8 mouse cellular contexts compared by ENCODE assay signal in the genomic region with DNA sequence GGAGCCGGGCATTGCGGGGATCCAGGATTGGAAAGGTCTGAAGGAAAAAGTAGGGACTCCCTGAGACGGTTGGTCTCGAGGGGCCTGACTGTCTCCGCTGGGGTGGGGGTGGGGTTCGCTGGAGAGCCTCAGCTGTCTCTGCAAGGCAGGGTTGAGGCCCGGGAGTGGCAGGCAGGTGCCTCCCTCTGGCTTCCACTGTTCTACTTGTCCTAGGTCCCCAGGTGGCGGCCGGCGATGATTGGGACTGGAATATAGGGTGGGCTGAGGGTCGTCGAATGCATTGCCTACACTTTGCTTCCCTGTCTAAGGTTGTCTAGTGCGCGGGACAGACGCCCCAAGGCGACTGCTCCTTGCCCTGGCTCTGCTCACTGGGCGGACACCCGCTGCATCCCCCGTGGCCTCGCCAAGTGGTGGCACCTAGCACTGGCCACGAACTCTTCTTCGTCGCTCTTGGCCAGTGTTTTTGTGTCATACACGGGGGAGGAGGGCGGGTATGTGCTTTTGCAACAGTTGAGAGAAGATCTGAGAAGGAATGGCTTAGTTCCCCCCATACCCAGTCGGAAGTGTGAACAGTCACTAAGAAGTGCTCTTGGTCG. TPM values are rescaled to one million over a fixed set of nuclear protein-coding genes. Genes with fewer than 3 reads are reported as not detected.
A peak's percentile ranks its signal among the peaks of the same experiment; 100 is the strongest.
DNase-seq lines count a peak whose midpoint lies in the region; ATAC-seq and TF ChIP-seq lines count a peak whose summit lies in the region.

No protein-coding gene starts in this region.

- no peak for DNase-seq in heart, adult 8-10 months (ENCODE audit: low spot score)
- peak; percentile 2 to 6 for DNase-seq in CD8-positive naive resting alpha-beta T cell, adult 2 months (ENCODE audit: low read depth in 2 of 2, low spot score in 2 of 2)
- DNase-seq in heart, postnatal 0 days (ENCODE audit: low spot score): no peak
- DNase-seq in liver, embryonic 13.5 days: no peak
- DNase-seq in layer of hippocampus, postnatal 36 days: no peak

- 26% methylated on average over 27 of the region's 27 CpGs for WGBS in heart, embryonic 11.5 days (ENCODE audit: insufficient replicate concordance)
- WGBS in heart, postnatal 0 days: 21% methylated on average over 27 of the region's 27 CpGs
- 13% methylated on average over 27 of the region's 27 CpGs for WGBS in liver, embryonic 13.5 days (ENCODE audit: insufficient replicate concordance)
- 19% methylated on average over 27 of the region's 27 CpGs for WGBS in neural tube, embryonic 12.5 days

- H3K4me3 ChIP-seq in heart, embryonic 11.5 days (ENCODE audit: low read depth, low read length): peak overlapping the region; percentile 53
- peak overlapping the region; percentile 63 for H3K4me3 ChIP-seq in heart, postnatal 0 days (ENCODE audit: low read depth, low read length)
- peak overlapping the region; percentile 62 for H3K4me3 ChIP-seq in liver, embryonic 13.5 days (replicated peaks)
- H3K4me3 ChIP-seq in neural tube, embryonic 12.5 days: peak overlapping the region; percentile 43

- peak overlapping the region; percentile 59; the same call in 1 of the 2 replicates for H3K9ac ChIP-seq in heart, embryonic 11.5 days (ENCODE audit: low read depth, low read length)
- H3K9ac ChIP-seq in heart, postnatal 0 days (replicated peaks; ENCODE audit: low read depth, low read length): peak overlapping the region; percentile 55
- H3K9ac ChIP-seq in liver, embryonic 13.5 days: peak overlapping the region; percentile 64
- H3K9ac ChIP-seq in neural tube, embryonic 12.5 days: 0 out of 2 replicates have a peak overlapping the region, but pooled peaks have one; percentile 26

- no peaks in the 10 kb centered on the region for H3K4me1 ChIP-seq in heart, embryonic 11.5 days (ENCODE audit: control insufficient read depth, insufficient read depth, low read length)
- H3K4me1 ChIP-seq in heart, postnatal 0 days (ENCODE audit: control insufficient read depth, insufficient read depth): no peaks in the 10 kb centered on the region
- peaks cover 5% of the 10 kb centered on the region for H3K4me1 ChIP-seq in liver, embryonic 13.5 days (replicated peaks)
- no peaks in the 10 kb centered on the region for H3K4me1 ChIP-seq in neural tube, embryonic 12.5 days

- no peak overlapping the region for H3K27ac ChIP-seq in heart, embryonic 11.5 days (ENCODE audit: low read depth, low read length)
- no peak overlapping the region for H3K27ac ChIP-seq in heart, postnatal 0 days (ENCODE audit: low read depth)
- H3K27ac ChIP-seq in liver, embryonic 13.5 days: no peak overlapping the region
- no peak overlapping the region for H3K27ac ChIP-seq in neural tube, embryonic 12.5 days

- H3K27me3 ChIP-seq in heart, embryonic 11.5 days (ENCODE audit: control insufficient read depth, insufficient read depth, low read length): no peaks in the 10 kb centered on the region
- H3K27me3 ChIP-seq in heart, postnatal 0 days (ENCODE audit: control insufficient read depth, insufficient read depth, low read length): no peaks in the 10 kb centered on the region
- H3K27me3 ChIP-seq in liver, embryonic 13.5 days: no peaks in the 10 kb centered on the region
- H3K27me3 ChIP-seq in neural tube, embryonic 12.5 days (replicated peaks): no peaks in the 10 kb centered on the region

- peak; percentile 66 for ATAC-seq in heart, embryonic 11.5 days (replicated peaks; ENCODE audit: insufficient number of reproducible peaks, low FRiP score, low TSS enrichment)
- ATAC-seq in common myeloid progenitor, adult 5-6 weeks (replicated peaks; ENCODE audit: low read depth, poor library complexity, severe bottlenecking): peak; percentile 60
- peak; percentile 59 for ATAC-seq in heart, postnatal 0 days (ENCODE audit: insufficient read depth, low read depth)
- peak; percentile 78 for ATAC-seq in liver, embryonic 13.5 days (ENCODE audit: low read depth)
- ATAC-seq in neural tube, embryonic 12.5 days (ENCODE audit: low FRiP score, low read depth): peak; percentile 87

- no peak for TF ChIP-seq CTCF in heart, postnatal 0 days (IDR thresholded peaks at IDR 0.05; ENCODE audit: low read depth)

- no peaks in the 10 kb centered on the region for H3K36me3 ChIP-seq in heart, embryonic 11.5 days (ENCODE audit: control insufficient read depth, insufficient read depth, low read length)
- no peaks in the 10 kb centered on the region for H3K36me3 ChIP-seq in heart, postnatal 0 days (replicated peaks; ENCODE audit: control insufficient read depth, insufficient read depth, low read length)
- no peaks in the 10 kb centered on the region for H3K36me3 ChIP-seq in liver, embryonic 13.5 days
- H3K36me3 ChIP-seq in neural tube, embryonic 12.5 days: no peaks in the 10 kb centered on the region

- no peaks in the 10 kb centered on the region for H3K9me3 ChIP-seq in heart, embryonic 11.5 days (replicated peaks; ENCODE audit: control insufficient read depth, low read length)
- H3K9me3 ChIP-seq in heart, postnatal 0 days (replicated peaks; ENCODE audit: control insufficient read depth, low read length): no peaks in the 10 kb centered on the region
- H3K9me3 ChIP-seq in liver, embryonic 13.5 days (replicated peaks): no peaks in the 10 kb centered on the region
- no peaks in the 10 kb centered on the region for H3K9me3 ChIP-seq in neural tube, embryonic 12.5 days

- TF ChIP-seq EP300 in heart, postnatal 0 days (IDR thresholded peaks at IDR 0.05; ENCODE audit: low read depth): no peak

- H3K4me2 ChIP-seq in heart, embryonic 11.5 days: peak overlapping the region; percentile 70
- peak overlapping the region; percentile 63 for H3K4me2 ChIP-seq in heart, postnatal 0 days (ENCODE audit: low read depth, low read length)
- H3K4me2 ChIP-seq in liver, embryonic 13.5 days: peak overlapping the region; percentile 73
- peak overlapping the region; percentile 69 for H3K4me2 ChIP-seq in neural tube, embryonic 12.5 days (replicated peaks)

RNA-seq across cellular contexts. Expression of a gene that starts 4.6 kb away (rescaled TPM):
- polyA plus RNA-seq in heart, embryonic 11.5 days (2014; fragmentation: Nextera tagmentation; extraction: Ambion mirVana): 3.5 and 4.2 TPM in 2 replicates
- 10 to 100 TPM; 14.8 to 17.8 (median 17.2) TPM for total RNA-seq in heart, adult 8-10 months (2022)
- total RNA-seq in common myeloid progenitor, adult 5-6 weeks (2017): 16.3 and 20.1 TPM in 2 replicates
- total RNA-seq in heart, postnatal 0 days (2014; rRNA removed; ENCODE audit: low replicate concordance): 3.8 and 9.2 TPM in 2 replicates
- polyA plus RNA-seq in heart, postnatal 0 days (2015; fragmentation: Nextera tagmentation; extraction: Ambion mirVana): 7.8 and 8.5 TPM in 2 replicates
- 3.0 and 4.4 TPM in 2 replicates for polyA plus RNA-seq in liver, embryonic 13.5 days (2015; fragmentation: Nextera tagmentation; extraction: Ambion mirVana)
- polyA plus RNA-seq in neural tube, embryonic 12.5 days (2016; fragmentation: Nextera tagmentation; extraction: Ambion mirVana): 5.3 and 5.5 TPM in 2 replicates
- total RNA-seq in layer of hippocampus, postnatal 36 days (2021): 1 to 10 TPM; 6.8 to 8.4 TPM

Comparison
In these comparisons a context has a peak if more than half of its experiments do, and no peak if none do; other contexts are left out.
1. DNase-seq: peak in CD8-positive naive resting alpha-beta T cell, adult 2 months (2 of 2); none in heart, adult 8-10 months (single experiment), heart, postnatal 0 days (single experiment), liver, embryonic 13.5 days (single experiment) and layer of hippocampus, postnatal 36 days (0 of 2).
2. Peak in every context shown above with its lines, with median percentiles within 50 percentile points of each other: ATAC-seq, H3K4me2 ChIP-seq, H3K4me3 ChIP-seq and H3K9ac ChIP-seq.